Mouse (Mus musculus): ENCODE data around the gene Cirbp. TPM values are rescaled to one million over a fixed set of nuclear protein-coding genes. Genes with fewer than 3 reads are reported as not detected.

Cirbp gene
- polyA plus RNA-seq, 1 experiment from 2014 or later, result 295 TPM

DNA sequence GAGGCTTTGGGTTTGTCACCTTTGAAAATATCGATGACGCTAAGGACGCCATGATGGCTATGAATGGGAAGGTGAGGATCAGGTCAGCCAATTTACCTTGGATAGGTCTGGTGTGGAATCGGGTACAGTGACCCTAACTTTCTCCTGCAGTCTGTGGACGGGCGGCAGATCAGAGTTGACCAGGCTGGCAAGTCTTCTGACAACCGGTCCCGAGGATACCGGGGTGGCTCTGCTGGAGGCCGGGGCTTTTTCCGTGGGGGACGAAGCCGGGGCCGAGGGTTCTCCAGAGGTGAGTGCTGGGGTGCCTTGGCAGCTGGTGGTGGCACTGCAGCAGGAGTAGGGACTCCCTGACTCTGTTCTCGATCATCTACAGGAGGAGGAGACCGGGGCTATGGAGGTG, 4.3 kb downstream of the Cirbp start:
- Histone ChIP-seq H3K4me2 (ENCODE audit: low read length) (no peak overlapping the region), H3K9me3 (ENCODE audit: control insufficient read depth, low read length) (no peaks in the 10 kb centered on the region), H3K4me1 (ENCODE audit: control insufficient read depth, insufficient read depth, low read length) (peaks cover 24% of the 10 kb centered on the region), H3K36me3 (ENCODE audit: control insufficient read depth, insufficient read depth, low read length) (peaks cover 32% of the 10 kb centered on the region), H3K9ac (replicated peaks; ENCODE audit: low read length) (no peak overlapping the region), H3K27ac (replicated peaks; ENCODE audit: low read depth, low read length) (0 out of 2 replicates have a peak overlapping the region, but pooled peaks have one; percentile 3), H3K27me3 (ENCODE audit: control insufficient read depth, insufficient read depth, low read length) (no peaks in the 10 kb centered on the region), H3K4me3 (replicated peaks; ENCODE audit: low read depth, low read length) (no peak overlapping the region)
- 96% methylated on average over 16 of the region's 16 CpGs for WGBS
- ATAC-seq (ENCODE audit: low FRiP score, low TSS enrichment) (no peak), DNase-seq (no peak)

- no peaks in the 10 kb centered on the region for H3K9me3 ChIP-seq (ENCODE audit: control insufficient read depth, low read length)
- ATAC-seq (ENCODE audit: low FRiP score, low TSS enrichment) (no peak), DNase-seq (no peak)
- H3K36me3 ChIP-seq (ENCODE audit: control insufficient read depth, insufficient read depth, low read length), result peaks cover 32% of the 10 kb centered on the region
- no peak overlapping the region for H3K4me3 ChIP-seq (replicated peaks; ENCODE audit: low read depth, low read length)
- H3K27me3 ChIP-seq (ENCODE audit: control insufficient read depth, insufficient read depth, low read length), result no peaks in the 10 kb centered on the region
- 95% methylated on average over 19 of the region's 19 CpGs for WGBS
- no peak overlapping the region for H3K4me2 ChIP-seq (ENCODE audit: low read length)
- H3K27ac ChIP-seq (replicated peaks; ENCODE audit: low read depth, low read length), result no peak overlapping the region
- peaks cover 20% of the 10 kb centered on the region for H3K4me1 ChIP-seq (ENCODE audit: control insufficient read depth, insufficient read depth, low read length)
- no peak overlapping the region for H3K9ac ChIP-seq (replicated peaks; ENCODE audit: low read length)
Measured at GRCm38 (mm10) chr10:80170601-80171021, 4.8 kb downstream of the Cirbp start.

- H3K4me2 ChIP-seq (ENCODE audit: low read length), result 0 out of 2 replicates have a peak overlapping the region, but pooled peaks have one; percentile 10
- H3K27ac ChIP-seq (replicated peaks; ENCODE audit: low read depth, low read length), result peak overlapping the region; percentile 49; the same call in 1 of the 2 replicates
- 92% methylated on average over 15 of the region's 15 CpGs for WGBS
- H3K4me1 ChIP-seq (ENCODE audit: control insufficient read depth, insufficient read depth, low read length), result peaks cover 14% of the 10 kb centered on the region
- 0 out of 2 replicates have a peak overlapping the region, but pooled peaks have one; percentile 5 for H3K4me3 ChIP-seq (replicated peaks; ENCODE audit: low read depth, low read length)
- ATAC-seq (ENCODE audit: low FRiP score, low TSS enrichment) (no peak), DNase-seq (no peak)
- H3K9ac ChIP-seq (replicated peaks; ENCODE audit: low read length), result no peak overlapping the region
- H3K27me3 ChIP-seq (ENCODE audit: control insufficient read depth, insufficient read depth, low read length), result no peaks in the 10 kb centered on the region
- H3K9me3 ChIP-seq (ENCODE audit: control insufficient read depth, low read length), result no peaks in the 10 kb centered on the region
- H3K36me3 ChIP-seq (ENCODE audit: control insufficient read depth, insufficient read depth, low read length), result peaks cover 32% of the 10 kb centered on the region
Measured at GRCm38 (mm10) chr10:80171252-80171651, 5.5 kb downstream of the Cirbp start.

GRCm38 (mm10) chr10:80171760-80172526, 6.2 kb downstream of the Cirbp start:
- WGBS, result 79% methylated on average over 45 of the region's 45 CpGs
- H3K4me3 ChIP-seq (replicated peaks; ENCODE audit: low read depth, low read length), result peak overlapping the region; percentile 43; the same call in 1 of the 2 replicates

DNA sequence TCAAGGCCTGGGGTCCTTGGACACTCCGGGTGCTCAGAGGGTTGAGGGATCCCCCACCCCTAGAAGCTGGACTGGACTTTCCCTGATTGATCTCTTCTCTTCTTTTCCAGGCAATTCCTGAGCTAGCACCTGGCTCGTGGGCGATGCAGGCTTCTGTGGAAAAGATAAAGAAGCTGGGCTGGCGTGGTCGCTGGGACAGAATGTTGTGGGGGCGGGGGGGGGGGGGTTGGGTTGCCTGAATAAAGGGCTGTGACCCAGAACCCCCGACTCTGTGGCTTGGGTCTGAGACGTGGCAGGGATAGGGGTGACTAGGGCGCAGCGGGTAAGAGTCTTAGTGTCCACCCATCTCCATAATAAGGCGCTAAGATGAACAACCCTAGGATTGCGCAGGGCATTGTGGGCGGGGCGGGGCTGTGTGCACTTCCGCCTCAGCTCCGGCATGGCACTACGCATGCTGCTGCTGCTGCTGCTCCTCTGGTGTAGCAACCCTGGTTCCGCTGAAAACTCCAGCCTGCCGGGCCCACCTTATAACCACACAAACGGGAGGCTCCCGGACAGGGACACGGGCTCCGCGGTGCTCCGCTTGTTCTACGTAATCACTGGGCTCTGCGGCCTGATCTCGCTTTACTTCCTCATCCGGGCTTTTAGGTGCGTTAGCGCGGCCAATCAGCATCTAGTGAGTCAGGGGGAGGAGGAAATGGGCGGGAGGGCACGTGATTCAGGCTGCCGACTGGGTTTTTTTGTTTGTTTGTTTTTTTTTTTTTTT, 6.9 kb downstream of the Cirbp start, which contains the start of gene 1600002K03Rik:
Gene 1600002K03Rik, plus strand, starts transcription at position 418 of the 766 bp plus-strand sequence.
- peaks cover 32% of the 10 kb centered on the region for H3K36me3 ChIP-seq (ENCODE audit: control insufficient read depth, insufficient read depth, low read length)
- H3K4me1 ChIP-seq (ENCODE audit: control insufficient read depth, insufficient read depth, low read length), result peaks cover 17% of the 10 kb centered on the region
- no peaks in the 10 kb centered on the region for H3K27me3 ChIP-seq (ENCODE audit: control insufficient read depth, insufficient read depth, low read length)
- peak; percentile 94 for DNase-seq
- peak; percentile 74; the same call in 1 of the 2 replicates for ATAC-seq (ENCODE audit: low FRiP score, low TSS enrichment)
- peak within 1 kb of the TSS; percentile 67 for H3K4me2 ChIP-seq (ENCODE audit: low read length)
- H3K4me3 ChIP-seq (replicated peaks; ENCODE audit: low read depth, low read length), result peak within 1 kb of the TSS; percentile 43
- peak within 1 kb of the TSS; percentile 57 for H3K9ac ChIP-seq (replicated peaks; ENCODE audit: low read length)
- no peaks in the 10 kb centered on the region for H3K9me3 ChIP-seq (ENCODE audit: control insufficient read depth, low read length)
- WGBS, result 11% methylated on average over 35 of the region's 35 CpGs
- H3K27ac ChIP-seq (replicated peaks; ENCODE audit: low read depth, low read length), result peak within 1 kb of the TSS; percentile 82

More at GRCm38 (mm10) chr10:80171760-80172526, 6.2 kb downstream of the Cirbp start:
- Histone ChIP-seq H3K9ac (replicated peaks; ENCODE audit: low read length) (peak overlapping the region; percentile 57; the same call in 1 of the 2 replicates), H3K36me3 (ENCODE audit: control insufficient read depth, insufficient read depth, low read length) (peaks cover 32% of the 10 kb centered on the region), H3K9me3 (ENCODE audit: control insufficient read depth, low read length) (no peaks in the 10 kb centered on the region), H3K4me1 (ENCODE audit: control insufficient read depth, insufficient read depth, low read length) (peaks cover 14% of the 10 kb centered on the region), H3K27me3 (ENCODE audit: control insufficient read depth, insufficient read depth, low read length) (no peaks in the 10 kb centered on the region), H3K27ac (replicated peaks; ENCODE audit: low read depth, low read length) (peak overlapping the region; percentile 82), H3K4me2 (ENCODE audit: low read length) (peak overlapping the region; percentile 67)
- DNase-seq (no peak), ATAC-seq (ENCODE audit: low FRiP score, low TSS enrichment) (no peak)

- H3K4me3 ChIP-seq (replicated peaks; ENCODE audit: low read depth, low read length), result peak overlapping the region; percentile 43
- H3K4me2 ChIP-seq (ENCODE audit: low read length), result peak overlapping the region; percentile 67
- peaks cover 32% of the 10 kb centered on the region for H3K36me3 ChIP-seq (ENCODE audit: control insufficient read depth, insufficient read depth, low read length)
- DNase-seq (no peak), ATAC-seq (ENCODE audit: low FRiP score, low TSS enrichment) (no peak)
- H3K27ac ChIP-seq (replicated peaks; ENCODE audit: low read depth, low read length), result peak overlapping the region; percentile 82
- H3K9ac ChIP-seq (replicated peaks; ENCODE audit: low read length), result peak overlapping the region; percentile 40; the same call in 1 of the 2 replicates
- 16% methylated on average over 11 of the region's 11 CpGs for WGBS
- no peaks in the 10 kb centered on the region for H3K9me3 ChIP-seq (ENCODE audit: control insufficient read depth, low read length)
- H3K4me1 ChIP-seq (ENCODE audit: control insufficient read depth, insufficient read depth, low read length), result peaks cover 20% of the 10 kb centered on the region
- H3K27me3 ChIP-seq (ENCODE audit: control insufficient read depth, insufficient read depth, low read length), result no peaks in the 10 kb centered on the region
Measured at GRCm38 (mm10) chr10:80173358-80173757, 7.6 kb downstream of the Cirbp start.

DNA sequence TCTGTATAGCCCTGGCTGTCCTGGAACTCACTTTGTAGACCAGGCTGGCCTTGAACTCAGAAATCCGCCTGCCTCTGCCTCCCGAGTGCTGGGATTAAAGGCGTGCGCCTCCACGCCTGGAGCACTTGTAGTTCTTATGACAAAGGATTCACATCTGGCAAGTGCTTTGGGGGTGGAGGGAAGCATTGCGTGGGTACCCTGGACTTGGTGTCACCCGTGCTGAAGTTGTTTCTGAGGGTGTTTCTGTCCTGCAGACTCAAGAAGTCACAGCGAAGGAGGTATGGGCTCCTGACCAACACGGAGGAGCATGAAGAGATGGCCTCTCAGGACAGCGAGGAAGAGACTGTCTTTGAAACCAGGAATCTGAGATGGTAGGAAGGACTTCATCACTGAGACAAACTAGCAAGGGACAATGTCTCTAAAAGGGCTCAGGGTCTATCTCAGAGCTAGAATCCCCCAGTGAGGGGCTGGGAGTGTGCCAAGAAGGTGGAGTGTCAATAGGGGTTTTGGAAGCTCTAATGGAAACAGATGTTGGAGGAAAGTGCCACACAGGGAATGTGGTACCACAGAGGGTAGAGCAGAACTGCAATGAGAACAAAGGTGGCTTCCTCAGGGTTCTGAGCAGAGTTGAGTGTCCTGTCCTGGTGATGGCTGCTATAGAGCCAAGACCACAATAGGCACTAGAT, 8.3 kb downstream of the Cirbp start:
- ATAC-seq (ENCODE audit: low FRiP score, low TSS enrichment) (no peak), DNase-seq (no peak)
- no peaks in the 10 kb centered on the region for H3K27me3 ChIP-seq (ENCODE audit: control insufficient read depth, insufficient read depth, low read length)
- 87% methylated on average over 10 of the region's 10 CpGs for WGBS
- no peak overlapping the region for H3K4me3 ChIP-seq (replicated peaks; ENCODE audit: low read depth, low read length)
- no peak overlapping the region for H3K4me2 ChIP-seq (ENCODE audit: low read length)
- no peak overlapping the region for H3K9ac ChIP-seq (replicated peaks; ENCODE audit: low read length)
- H3K27ac ChIP-seq (replicated peaks; ENCODE audit: low read depth, low read length), result no peak overlapping the region; the same call in 1 of the 2 replicates
- no peaks in the 10 kb centered on the region for H3K9me3 ChIP-seq (ENCODE audit: control insufficient read depth, low read length)
- peaks cover 12% of the 10 kb centered on the region; the same call in 1 of the 2 replicates for H3K4me1 ChIP-seq (ENCODE audit: control insufficient read depth, insufficient read depth, low read length)
- H3K36me3 ChIP-seq (ENCODE audit: control insufficient read depth, insufficient read depth, low read length), result peaks cover 32% of the 10 kb centered on the region

DNA sequence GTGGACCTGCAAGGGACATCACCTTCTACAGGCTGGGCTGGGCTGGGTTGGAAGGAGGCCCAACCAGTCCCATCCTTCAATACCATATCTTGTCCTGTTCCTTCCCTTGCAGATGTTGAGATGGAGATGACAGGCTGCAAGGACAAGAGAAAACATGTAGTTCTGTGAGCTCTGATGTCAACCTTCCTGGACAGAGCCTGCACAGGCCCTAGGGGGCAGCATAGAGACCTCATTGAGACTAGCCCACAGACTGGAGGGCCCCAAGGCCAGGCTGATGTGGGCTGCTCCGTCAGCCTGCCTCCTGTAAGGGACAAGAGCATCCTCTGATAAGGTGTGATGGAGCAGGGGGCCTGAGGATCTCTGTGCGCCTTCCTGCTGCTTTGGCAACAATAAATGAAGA, 8.9 kb downstream of the Cirbp start:
- Histone ChIP-seq H3K27ac (replicated peaks; ENCODE audit: low read depth, low read length) (no peak overlapping the region; the same call in 1 of the 2 replicates), H3K9ac (replicated peaks; ENCODE audit: low read length) (no peak overlapping the region), H3K4me1 (ENCODE audit: control insufficient read depth, insufficient read depth, low read length) (peaks cover 10% of the 10 kb centered on the region; the same call in 1 of the 2 replicates), H3K4me2 (ENCODE audit: low read length) (no peak overlapping the region), H3K4me3 (replicated peaks; ENCODE audit: low read depth, low read length) (no peak overlapping the region), H3K27me3 (ENCODE audit: control insufficient read depth, insufficient read depth, low read length) (no peaks in the 10 kb centered on the region), H3K9me3 (ENCODE audit: control insufficient read depth, low read length) (no peaks in the 10 kb centered on the region), H3K36me3 (ENCODE audit: control insufficient read depth, insufficient read depth, low read length) (peaks cover 30% of the 10 kb centered on the region)
- DNase-seq (peak; percentile 71), ATAC-seq (ENCODE audit: low FRiP score, low TSS enrichment) (no peak)
- 38% methylated on average over 2 of the region's 2 CpGs for WGBS
